Mouse (Mus musculus) layer of hippocampus, adult 9-11 months (tissue): ENCODE results near the gene Tril.

Experiments
- DNase-seq: peaks from one replicate; pipeline ENCODE4 v3.0.0; 2022

The Tril gene

GRCm38 (mm10) chr6:53820486-53820985 lies at the start of gene Tril:
Tril (minus strand) TSS chr6:53820830.
- peak; percentile 45 for DNase-seq

GRCm38 (mm10) chr6:53863011-53863410 lies 42.4 kb upstream of the Tril start:
- DNase-seq, result no peak

- no peak for DNase-seq
Observed at GRCm38 (mm10) chr6:53859106-53859505, 38.5 kb upstream of the Tril start.

GRCm38 (mm10) chr6:53857822-53858221 lies 37.2 kb upstream of the Tril start:
- no peak for DNase-seq

- peak; percentile 28 for DNase-seq
Observed at GRCm38 (mm10) chr6:53856775-53857174, 36.1 kb upstream of the Tril start.

- DNase-seq, result peak; percentile 20
Observed at GRCm38 (mm10) chr6:53854971-53855856, 34.6 kb upstream of the Tril start.

- no peak for DNase-seq
Observed at GRCm38 (mm10) chr6:53854226-53854625, 33.6 kb upstream of the Tril start.

GRCm38 (mm10) chr6:53853546-53853945 lies 32.9 kb upstream of the Tril start:
- no peak for DNase-seq

- DNase-seq, result no peak
Observed at GRCm38 (mm10) chr6:53844626-53845025, 24.0 kb upstream of the Tril start.

- DNase-seq, result no peak
Observed at GRCm38 (mm10) chr6:53825213-53825612, 4.6 kb upstream of the Tril start.

GRCm38 (mm10) chr6:53821041-53821501 lies 441 bp upstream of the Tril start:
- no peak for DNase-seq

- no peak for DNase-seq
Observed at GRCm38 (mm10) chr6:53819761-53820485, 707 bp downstream of the Tril start.

- DNase-seq, result no peak
Observed at GRCm38 (mm10) chr6:53818732-53819661, 1.6 kb downstream of the Tril start.

- no peak for DNase-seq
Observed at GRCm38 (mm10) chr6:53818264-53818731, 2.3 kb downstream of the Tril start.

GRCm38 (mm10) chr6:53817763-53818174 lies 2.9 kb downstream of the Tril start:
- DNase-seq, result no peak

- no peak for DNase-seq
Observed at GRCm38 (mm10) chr6:53816661-53817060, 4.0 kb downstream of the Tril start.

- no peak for DNase-seq
Observed at GRCm38 (mm10) chr6:53815691-53816090, 4.9 kb downstream of the Tril start.

GRCm38 (mm10) chr6:53814214-53814613 lies 6.4 kb downstream of the Tril start:
- no peak for DNase-seq

- no peak for DNase-seq
Observed at GRCm38 (mm10) chr6:53812242-53812641, 8.4 kb downstream of the Tril start.

- DNase-seq, result no peak
Observed at GRCm38 (mm10) chr6:53808801-53809200, 11.8 kb downstream of the Tril start.

- DNase-seq, result no peak
Observed at GRCm38 (mm10) chr6:53807185-53807584, 13.4 kb downstream of the Tril start.

- no peak for DNase-seq
Observed at GRCm38 (mm10) chr6:53806591-53807023, 14.0 kb downstream of the Tril start.
